Mouse (Mus musculus) hindbrain, embryonic 11.5 days (tissue): ENCODE data around the gene Kcng4. TPM values are rescaled to one million over a fixed set of nuclear protein-coding genes. Genes with fewer than 3 reads are reported as not detected.

ENCODE experiments used
- ATAC-seq: fragments of 200-750 bp; cut with Nextera tagmentation; 2 replicates; pipeline ENCODE4 v1.8.0; 2017; ENCODE audit warnings: mild to moderate bottlenecking, moderate TSS enrichment, moderate library complexity; ENCODE audit not compliant: low FRiP score
- DNase-seq: peaks from one replicate; pipeline ENCODE4 v3.0.0-alpha.2; 2015; ENCODE audit warnings: low spot score
- H3K27ac ChIP-seq: fragments of 300-500 bp; sonication (generic); 2 replicates; pipeline ENCODE4 v1.5.1; 2014; ENCODE audit warnings: mild to moderate bottlenecking, low read depth, low read length
- H3K27me3 ChIP-seq: fragments of 300-500 bp; sonication (generic); 2 replicates; pipeline ENCODE4 v1.6.1; 2014; ENCODE audit warnings: mild to moderate bottlenecking, low read length, moderate library complexity, mixed read lengths; ENCODE audit not compliant: control insufficient read depth, insufficient read depth
- H3K36me3 ChIP-seq: fragments of 300-500 bp; sonication (generic); 2 replicates; pipeline ENCODE4 v1.6.1; 2014; ENCODE audit warnings: mild to moderate bottlenecking, low read length, moderate library complexity, mixed read lengths; ENCODE audit not compliant: control insufficient read depth, insufficient read depth
- H3K4me1 ChIP-seq: fragments of 300-500 bp; sonication (generic); replicated peaks from 2 replicates; pipeline ENCODE4 v1.6.1; 2014; ENCODE audit warnings: low read length, mixed read lengths; ENCODE audit not compliant: control insufficient read depth, insufficient read depth
- H3K4me2 ChIP-seq: fragments of 300-500 bp; sonication (generic); replicated peaks from 2 replicates; pipeline ENCODE4 v1.6.1; 2014; ENCODE audit warnings: mild to moderate bottlenecking, low read depth, low read length
- H3K4me3 ChIP-seq: fragments of 300-500 bp; sonication (generic); 2 replicates; pipeline ENCODE4 v1.5.1; 2014; ENCODE audit warnings: low read depth, low read length
- H3K9ac ChIP-seq: fragments of 300-500 bp; sonication (generic); 2 replicates; pipeline ENCODE4 v1.6.1; 2014; ENCODE audit warnings: low read depth, low read length
- H3K9me3 ChIP-seq: fragments of 300-500 bp; sonication (generic); 2 replicates; pipeline ENCODE4 v1.6.1; 2016; ENCODE audit warnings: low read length; ENCODE audit not compliant: control insufficient read depth
- WGBS: fragments of 180-500 bp; shearing (Covaris S2); extraction: QIAGEN DNeasy Blood & Tissue Kit; methylation state at CpG from one replicate; pipeline ENCODE4 v1.1.7; 2014; 5-methylcytosine and 5-hydroxymethylcytosine counted together
- polyA plus RNA-seq: library from polyadenylated mRNA; unstranded; fragments of >200 nt; fragmentation: Nextera tagmentation; extraction: Ambion mirVana; gene quantifications from 2 replicates; pipeline ENCODE4 v1.2.1, GENCODE M21; 2014

The Kcng4 gene
- polyA plus RNA-seq, 1 experiment from 2014 or later = not detected

- DNase-seq = no peak
- ATAC-seq = no peak
- H3K4me1 ChIP-seq = peaks cover 6% of the 10 kb centered on the region; the same call in 1 of the 2 replicates
- no peaks in the 10 kb centered on the region for H3K27me3 ChIP-seq
- no peak overlapping the region for H3K4me3 ChIP-seq
- H3K27ac ChIP-seq = no peak overlapping the region
- no peaks in the 10 kb centered on the region for H3K36me3 ChIP-seq
- H3K4me2 ChIP-seq = no peak overlapping the region
- 64% methylated on average over 7 of the region's 7 CpGs for WGBS
- H3K9me3 ChIP-seq = no peaks in the 10 kb centered on the region
- H3K9ac ChIP-seq = no peak overlapping the region
Observed at GRCm38 (mm10) chr8:119636766-119637165, 1.3 kb upstream of the Kcng4 start.

GRCm38 (mm10) chr8:119635958-119636357, 478 bp upstream of the Kcng4 start:
- H3K36me3 ChIP-seq = no peaks in the 10 kb centered on the region
- H3K9me3 ChIP-seq = no peaks in the 10 kb centered on the region
- no peak for ATAC-seq
- WGBS = 66% methylated on average over 2 of the region's 2 CpGs
- no peak overlapping the region for H3K27ac ChIP-seq
- no peak overlapping the region for H3K9ac ChIP-seq
- no peaks in the 10 kb centered on the region for H3K27me3 ChIP-seq
- peaks cover 6% of the 10 kb centered on the region; the same call in 1 of the 2 replicates for H3K4me1 ChIP-seq
- DNase-seq = no peak
- no peak overlapping the region for H3K4me3 ChIP-seq
- no peak overlapping the region for H3K4me2 ChIP-seq

- no peak overlapping the region for H3K4me3 ChIP-seq
- H3K4me2 ChIP-seq = no peak overlapping the region
- H3K4me1 ChIP-seq = peaks cover 8% of the 10 kb centered on the region; the same call in 1 of the 2 replicates
- H3K9ac ChIP-seq = no peak overlapping the region
- DNase-seq = peak; percentile 45
- 24% methylated on average over 14 of the region's 14 CpGs for WGBS
- ATAC-seq = no peak
- no peak overlapping the region for H3K27ac ChIP-seq
- no peaks in the 10 kb centered on the region for H3K36me3 ChIP-seq
- H3K27me3 ChIP-seq = no peaks in the 10 kb centered on the region
- no peaks in the 10 kb centered on the region for H3K9me3 ChIP-seq
Observed at GRCm38 (mm10) chr8:119634616-119635336, 704 bp downstream of the Kcng4 start.

GRCm38 (mm10) chr8:119632909-119633308, 2.6 kb downstream of the Kcng4 start:
- no peak for ATAC-seq
- Histone ChIP-seq H3K27me3 (no peaks in the 10 kb centered on the region), H3K27ac (no peak overlapping the region), H3K4me3 (no peak overlapping the region), H3K36me3 (no peaks in the 10 kb centered on the region), H3K9ac (no peak overlapping the region), H3K4me2 (no peak overlapping the region), H3K9me3 (no peaks in the 10 kb centered on the region), H3K4me1 (peaks cover 10% of the 10 kb centered on the region)
- DNase-seq = no peak
- WGBS = 52% methylated on average over 29 of the region's 29 CpGs

- Histone ChIP-seq H3K9me3 (no peaks in the 10 kb centered on the region), H3K4me3 (no peak overlapping the region), H3K27ac (no peak overlapping the region), H3K9ac (no peak overlapping the region), H3K4me1 (peaks cover 12% of the 10 kb centered on the region), H3K36me3 (no peaks in the 10 kb centered on the region), H3K27me3 (no peaks in the 10 kb centered on the region), H3K4me2 (no peak overlapping the region)
- ATAC-seq = no peak
- WGBS = 88% methylated on average over 9 of the region's 9 CpGs
- no peak for DNase-seq
Observed at GRCm38 (mm10) chr8:119632246-119632645, 3.2 kb downstream of the Kcng4 start.

GRCm38 (mm10) chr8:119630841-119631240, 4.6 kb downstream of the Kcng4 start:
- WGBS = 32% methylated on average over 3 of the region's 3 CpGs
- no peak overlapping the region for H3K4me2 ChIP-seq
- peaks cover 12% of the 10 kb centered on the region for H3K4me1 ChIP-seq
- peak; percentile 73 for DNase-seq
- no peaks in the 10 kb centered on the region for H3K9me3 ChIP-seq
- H3K36me3 ChIP-seq = no peaks in the 10 kb centered on the region
- peak overlapping the region; percentile 59; the same call in 1 of the 2 replicates for H3K27ac ChIP-seq
- ATAC-seq = peak; percentile 81
- no peak overlapping the region for H3K9ac ChIP-seq
- no peak overlapping the region for H3K4me3 ChIP-seq
- no peaks in the 10 kb centered on the region for H3K27me3 ChIP-seq

- H3K4me1 ChIP-seq = peaks cover 6% of the 10 kb centered on the region
- H3K27ac ChIP-seq = no peak overlapping the region
- no peak overlapping the region for H3K4me2 ChIP-seq
- H3K9ac ChIP-seq = no peak overlapping the region
- WGBS = 30% methylated on average over 10 of the region's 10 CpGs
- no peaks in the 10 kb centered on the region for H3K27me3 ChIP-seq
- H3K9me3 ChIP-seq = no peaks in the 10 kb centered on the region
- no peak overlapping the region for H3K4me3 ChIP-seq
- no peaks in the 10 kb centered on the region for H3K36me3 ChIP-seq
- DNase-seq (no peak), ATAC-seq (no peak)
Observed at GRCm38 (mm10) chr8:119627613-119628359, 7.7 kb downstream of the Kcng4 start.

GRCm38 (mm10) chr8:119627199-119627598, 8.3 kb downstream of the Kcng4 start:
- no peaks in the 10 kb centered on the region for H3K27me3 ChIP-seq
- peaks cover 6% of the 10 kb centered on the region for H3K4me1 ChIP-seq
- H3K9me3 ChIP-seq = no peaks in the 10 kb centered on the region
- no peak overlapping the region for H3K4me2 ChIP-seq
- ATAC-seq = no peak
- H3K36me3 ChIP-seq = no peaks in the 10 kb centered on the region
- H3K9ac ChIP-seq = no peak overlapping the region
- no peak for DNase-seq
- no peak overlapping the region for H3K27ac ChIP-seq
- WGBS = 75% methylated on average over 7 of the region's 7 CpGs
- no peak overlapping the region for H3K4me3 ChIP-seq
